Mouse (Mus musculus): Measurements from ENCODE around the gene Hccs. TPM values are rescaled to one million over a fixed set of nuclear protein-coding genes. Genes with fewer than 3 reads are reported as not detected.

Gene Hccs
- polyA plus RNA-seq, 1 experiment = 10.8 TPM

- 22% methylated on average over 12 of the region's 12 CpGs for WGBS
These were observed 959 bp downstream of the Hccs start for GRCm38 (mm10) chrX:169319066-169319760.

GRCm38 (mm10) chrX:169308559-169308958 lies 11.6 kb downstream of the Hccs start:
- no peak for DNase-seq
- Histone ChIP-seq H3K27ac (ENCODE audit: insufficient read depth, low read depth, low read length) (no peak overlapping the region), H3K36me3 (ENCODE audit: control insufficient read depth, insufficient read depth, low read length) (no peaks in the 10 kb centered on the region), H3K4me3 (ENCODE audit: insufficient read depth, low read depth, low read length) (no peak overlapping the region), H3K4me1 (ENCODE audit: control insufficient read depth, insufficient read depth, low read length) (no peaks in the 10 kb centered on the region), H3K27me3 (replicated peaks; ENCODE audit: control insufficient read depth, insufficient read depth, low read length) (no peaks in the 10 kb centered on the region)
- WGBS = 80% methylated on average over 3 of the region's 3 CpGs
- TF ChIP-seq POLR2A (IDR thresholded peaks at IDR 0.05; ENCODE audit: low read depth, low read length) (no peak), CTCF (conservative IDR thresholded peaks at IDR 0.05; ENCODE audit: insufficient read depth, insufficient read length, low read depth, low read length) (no peak)

More at GRCm38 (mm10) chrX:169319066-169319760, 959 bp downstream of the Hccs start:
- no peak overlapping the region; the same call in 1 of the 2 replicates for H3K27ac ChIP-seq (ENCODE audit: insufficient read depth, low read depth, low read length)
- no peaks in the 10 kb centered on the region; the same call in 1 of the 2 replicates for H3K4me1 ChIP-seq (ENCODE audit: control insufficient read depth, insufficient read depth, low read length)
- peaks cover 1% of the 10 kb centered on the region; the same call in 1 of the 2 replicates for H3K36me3 ChIP-seq (ENCODE audit: control insufficient read depth, insufficient read depth, low read length)
- TF ChIP-seq CTCF (conservative IDR thresholded peaks at IDR 0.05; ENCODE audit: insufficient read depth, insufficient read length, low read depth, low read length) (no peak), POLR2A (IDR thresholded peaks at IDR 0.05; ENCODE audit: low read depth, low read length) (no peak)
- peak overlapping the region; percentile 79 for H3K4me3 ChIP-seq (ENCODE audit: insufficient read depth, low read depth, low read length)
- no peaks in the 10 kb centered on the region for H3K27me3 ChIP-seq (replicated peaks; ENCODE audit: control insufficient read depth, insufficient read depth, low read length)
- DNase-seq = peak; percentile 1

GRCm38 (mm10) chrX:169303945-169304344 lies 16.2 kb downstream of the Hccs start:
- H3K4me1 ChIP-seq (ENCODE audit: control insufficient read depth, insufficient read depth, low read length) = no peaks in the 10 kb centered on the region
- H3K4me3 ChIP-seq (ENCODE audit: insufficient read depth, low read depth, low read length) = no peak overlapping the region
- 31% methylated on average over 3 of the region's 3 CpGs for WGBS
- H3K36me3 ChIP-seq (ENCODE audit: control insufficient read depth, insufficient read depth, low read length) = no peaks in the 10 kb centered on the region
- TF ChIP-seq CTCF (conservative IDR thresholded peaks at IDR 0.05; ENCODE audit: insufficient read depth, insufficient read length, low read depth, low read length) (no peak), POLR2A (IDR thresholded peaks at IDR 0.05; ENCODE audit: low read depth, low read length) (no peak)
- peak; percentile 34 for DNase-seq
- H3K27me3 ChIP-seq (replicated peaks; ENCODE audit: control insufficient read depth, insufficient read depth, low read length) = no peaks in the 10 kb centered on the region
- no peak overlapping the region for H3K27ac ChIP-seq (ENCODE audit: insufficient read depth, low read depth, low read length)

- H3K27me3 ChIP-seq (replicated peaks; ENCODE audit: control insufficient read depth, insufficient read depth, low read length) = no peaks in the 10 kb centered on the region
- whole genome bisulfite sequencing = 58% methylated on average over 26 of the region's 26 CpGs
- peak; percentile 16 for DNase-seq
- peak overlapping the region; percentile 28; the same call in 1 of the 2 replicates for H3K27ac ChIP-seq (ENCODE audit: insufficient read depth, low read depth, low read length)
- no peaks in the 10 kb centered on the region for H3K36me3 ChIP-seq (ENCODE audit: control insufficient read depth, insufficient read depth, low read length)
- no peaks in the 10 kb centered on the region for H3K4me1 ChIP-seq (ENCODE audit: control insufficient read depth, insufficient read depth, low read length)
- TF ChIP-seq CTCF (conservative IDR thresholded peaks at IDR 0.05; ENCODE audit: insufficient read depth, insufficient read length, low read depth, low read length) (no peak), POLR2A (IDR thresholded peaks at IDR 0.05; ENCODE audit: low read depth, low read length) (no peak)
- no peak overlapping the region for H3K4me3 ChIP-seq (ENCODE audit: insufficient read depth, low read depth, low read length)
These were observed 17.7 kb downstream of the Hccs start for GRCm38 (mm10) chrX:169302271-169303045.

GRCm38 (mm10) chrX:169299579-169299978 lies 20.6 kb downstream of the Hccs start:
- Histone ChIP-seq H3K36me3 (ENCODE audit: control insufficient read depth, insufficient read depth, low read length) (no peaks in the 10 kb centered on the region), H3K4me3 (ENCODE audit: insufficient read depth, low read depth, low read length) (no peak overlapping the region), H3K27me3 (replicated peaks; ENCODE audit: control insufficient read depth, insufficient read depth, low read length) (no peaks in the 10 kb centered on the region), H3K27ac (ENCODE audit: insufficient read depth, low read depth, low read length) (no peak overlapping the region), H3K4me1 (ENCODE audit: control insufficient read depth, insufficient read depth, low read length) (no peaks in the 10 kb centered on the region)
- WGBS = 52% methylated on average over 4 of the region's 4 CpGs
- peak; percentile 11 for DNase-seq
- TF ChIP-seq CTCF (conservative IDR thresholded peaks at IDR 0.05; ENCODE audit: insufficient read depth, insufficient read length, low read depth, low read length) (0 out of 2 replicates have a peak, but pooled peaks have one; percentile 23), POLR2A (IDR thresholded peaks at IDR 0.05; ENCODE audit: low read depth, low read length) (no peak)

GRCm38 (mm10) chrX:169263433-169264172 lies 56.6 kb downstream of the Hccs start:
- no peak for DNase-seq
- Histone ChIP-seq H3K27ac (ENCODE audit: insufficient read depth, low read depth, low read length) (no peak overlapping the region), H3K36me3 (ENCODE audit: control insufficient read depth, insufficient read depth, low read length) (no peaks in the 10 kb centered on the region), H3K4me1 (ENCODE audit: control insufficient read depth, insufficient read depth, low read length) (no peaks in the 10 kb centered on the region), H3K4me3 (ENCODE audit: insufficient read depth, low read depth, low read length) (no peak overlapping the region), H3K27me3 (replicated peaks; ENCODE audit: control insufficient read depth, insufficient read depth, low read length) (no peaks in the 10 kb centered on the region)
- 68% methylated on average over 8 of the region's 8 CpGs for WGBS
- TF ChIP-seq CTCF (conservative IDR thresholded peaks at IDR 0.05; ENCODE audit: insufficient read depth, insufficient read length, low read depth, low read length) (no peak), POLR2A (IDR thresholded peaks at IDR 0.05; ENCODE audit: low read depth, low read length) (no peak)

Measured in kidney, adult 2 months (tissue).